ENCODE assay signal across 8 mouse cellular contexts in genomic region chr3:56437058-56437457, GRCm38 (mm10).
A peak's percentile ranks its signal among the peaks of the same experiment; 100 is the strongest.
DNase-seq lines count a peak whose midpoint lies in the region; ATAC-seq and TF ChIP-seq lines count a peak whose summit lies in the region.

No protein-coding gene starts in this region.

- no peak overlapping the region for H3K4me2 ChIP-seq in intestine, embryonic 14.5 days (ENCODE audit: low read length)
- no peak overlapping the region for H3K4me2 ChIP-seq in intestine, postnatal 0 days (replicated peaks; ENCODE audit: low read depth)

- H3K27me3 ChIP-seq in intestine, embryonic 14.5 days (replicated peaks; ENCODE audit: control insufficient read depth, insufficient read depth, low read length): no peaks in the 10 kb centered on the region
- H3K27me3 ChIP-seq in intestine, postnatal 0 days (replicated peaks; ENCODE audit: control insufficient read depth, insufficient read depth, low read length): no peaks in the 10 kb centered on the region

- no peak overlapping the region for H3K4me3 ChIP-seq in intestine, embryonic 14.5 days (ENCODE audit: low read depth, low read length)
- no peak overlapping the region for H3K4me3 ChIP-seq in intestine, postnatal 0 days (ENCODE audit: low read depth, low read length)

- H3K4me1 ChIP-seq in intestine, embryonic 14.5 days (replicated peaks; ENCODE audit: control insufficient read depth, insufficient read depth, low read length): peaks cover 8% of the 10 kb centered on the region; the same call in 1 of the 2 replicates
- H3K4me1 ChIP-seq in intestine, postnatal 0 days (replicated peaks; ENCODE audit: control insufficient read depth, insufficient read depth, low read length): no peaks in the 10 kb centered on the region

- no peaks in the 10 kb centered on the region for H3K36me3 ChIP-seq in intestine, embryonic 14.5 days (ENCODE audit: control insufficient read depth, insufficient read depth, low read length)
- H3K36me3 ChIP-seq in intestine, postnatal 0 days (ENCODE audit: control insufficient read depth, insufficient read depth): no peaks in the 10 kb centered on the region

- TF ChIP-seq CTCF in intestine, postnatal 0 days (IDR thresholded peaks at IDR 0.05; ENCODE audit: low read depth): no peak

- 0 out of 2 replicates have a peak overlapping the region, but pooled peaks have one; percentile 27 for H3K27ac ChIP-seq in intestine, embryonic 14.5 days (ENCODE audit: low read depth)
- H3K27ac ChIP-seq in intestine, postnatal 0 days (ENCODE audit: low read depth, low read length): no peak overlapping the region

- H3K9me3 ChIP-seq in intestine, embryonic 14.5 days (ENCODE audit: control insufficient read depth, low read length): no peaks in the 10 kb centered on the region
- H3K9me3 ChIP-seq in intestine, postnatal 0 days (ENCODE audit: control insufficient read depth): no peaks in the 10 kb centered on the region

- DNase-seq in intestine, embryonic 14.5 days (ENCODE audit: low spot score): peak; percentile 58
- peak; percentile 12 for DNase-seq in testis, postnatal 14 days (ENCODE audit: low spot score)
- DNase-seq in testis, postnatal 10 days (ENCODE audit: low spot score): no peak
- DNase-seq in kidney, adult 18-20 months: peak; percentile 15
- peak; percentile 54 to 63 for DNase-seq in urinary bladder, postnatal 4 days (ENCODE audit: low spot score in 2 of 2)
- DNase-seq in frontal cortex, postnatal 25 days (ENCODE audit: low spot score in 2 of 2): no peak
- DNase-seq in spleen, postnatal 14 days (ENCODE audit: low spot score in 2 of 2): no peak

- ATAC-seq in intestine, embryonic 14.5 days (replicated peaks; ENCODE audit: low FRiP score, low TSS enrichment, low read depth): no peak
- no peak for ATAC-seq in intestine, postnatal 0 days

- H3K9ac ChIP-seq in intestine, embryonic 14.5 days (ENCODE audit: low read length): no peak overlapping the region
- H3K9ac ChIP-seq in intestine, postnatal 0 days (ENCODE audit: low read depth, low read length): no peak overlapping the region

- 34% methylated on average over 4 of the region's 4 CpGs for WGBS in intestine, embryonic 14.5 days
- 29% methylated on average over 4 of the region's 4 CpGs for WGBS in intestine, postnatal 0 days

Comparison
In these comparisons a context has a peak if more than half of its experiments do, and no peak if none do; other contexts are left out.
1. DNase-seq: peak in intestine, embryonic 14.5 days (single experiment), testis, postnatal 14 days (single experiment), kidney, adult 18-20 months (single experiment) and urinary bladder, postnatal 4 days (2 of 2); none in testis, postnatal 10 days (single experiment), frontal cortex, postnatal 25 days (0 of 2) and spleen, postnatal 14 days (0 of 2).